Mouse (Mus musculus): Measurements from ENCODE around the gene Plpp4.

DNA sequence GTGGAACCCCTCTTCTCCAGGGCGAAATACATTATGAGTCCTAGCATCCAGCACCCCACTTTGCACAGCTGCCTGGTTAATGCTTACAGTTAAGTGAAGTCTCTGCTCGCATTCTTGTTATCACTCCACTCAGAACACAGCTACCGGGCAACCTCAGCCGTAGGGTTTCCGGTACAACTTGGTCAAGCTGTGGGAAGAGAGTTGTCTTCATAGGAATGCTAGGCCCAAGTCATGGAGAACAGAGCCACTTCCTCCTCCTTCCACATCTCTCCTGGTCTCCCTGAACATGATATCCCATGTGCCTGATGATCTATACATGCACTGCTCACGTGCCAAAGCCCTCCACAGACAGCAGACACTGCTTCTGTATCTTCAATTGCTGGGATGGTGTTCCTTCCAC, 1.4 kb upstream of the Plpp4 start:
- TF ChIP-seq GATA1 (IDR thresholded peaks at IDR 0.05; ENCODE audit: low read length) = no peak
- TF ChIP-seq TAL1 (IDR thresholded peaks at IDR 0.05; ENCODE audit: low read length) = no peak
